Mouse (Mus musculus) embryo, embryonic 10.5 days (tissue): ENCODE measurements at regions not wholly inside any gene's neighbourhood (a gene's known extent, or its start where the extent isn't known, plus 50 kb on each side); places are given as distances from the start of the nearest gene placed in this dataset.

ENCODE experiments used
- DNase-seq: peaks from one replicate; pipeline ENCODE4 v3.0.0-alpha.2; 2015; ENCODE audit warnings: low spot score

GRCm38 (mm10) chr7:73637101-73637809 lies 95.6 kb upstream of the Chd2 start:
- peak; percentile 71 for DNase-seq

DNA sequence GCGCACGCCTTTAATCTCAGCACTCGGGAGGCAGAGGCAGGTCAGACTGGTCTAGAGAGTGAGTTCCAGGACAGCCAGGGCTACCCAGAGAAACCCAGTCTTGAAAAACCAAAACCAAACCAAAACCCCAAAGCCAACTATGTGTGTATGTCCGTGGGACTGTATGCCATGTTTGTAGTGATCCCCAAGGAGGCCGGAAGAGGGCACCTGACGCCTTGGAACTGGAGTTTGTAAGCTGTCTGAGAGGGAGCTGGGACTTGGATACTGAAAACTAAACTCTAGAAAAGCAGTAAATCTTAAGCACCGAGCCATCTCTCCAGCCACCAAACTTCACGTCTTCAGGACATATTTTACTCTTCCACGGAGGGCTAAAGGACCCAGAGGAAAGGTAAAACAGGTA lies 93.8 kb upstream of the Chd2 start:
- DNase-seq, result no peak

GRCm38 (mm10) chr7:73630790-73631189 lies 89.2 kb upstream of the Chd2 start:
- DNase-seq, result peak; percentile 64

- no peak for DNase-seq
These were observed 87.6 kb upstream of the Chd2 start for GRCm38 (mm10) chr7:73629182-73629581.

DNA sequence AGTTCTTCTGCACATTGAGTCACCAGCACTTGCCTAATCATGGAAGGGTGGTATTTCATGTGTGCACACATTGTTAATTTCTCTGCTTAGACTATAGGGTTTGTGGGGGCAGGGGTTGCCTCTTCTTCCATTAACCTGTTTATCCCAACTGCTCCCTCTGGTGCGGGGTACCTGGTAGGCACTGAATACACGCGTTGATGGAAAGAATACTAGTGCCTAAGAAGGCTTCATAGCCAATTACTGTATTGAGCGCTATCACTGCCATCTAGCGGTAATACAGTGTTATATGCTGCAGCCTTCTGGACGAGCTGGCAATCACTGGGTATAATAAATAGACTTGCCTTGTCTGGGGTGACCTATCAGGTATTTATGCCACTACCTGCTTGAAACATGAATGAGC lies 86.4 kb upstream of the Chd2 start:
- peak; percentile 95 for DNase-seq

DNA sequence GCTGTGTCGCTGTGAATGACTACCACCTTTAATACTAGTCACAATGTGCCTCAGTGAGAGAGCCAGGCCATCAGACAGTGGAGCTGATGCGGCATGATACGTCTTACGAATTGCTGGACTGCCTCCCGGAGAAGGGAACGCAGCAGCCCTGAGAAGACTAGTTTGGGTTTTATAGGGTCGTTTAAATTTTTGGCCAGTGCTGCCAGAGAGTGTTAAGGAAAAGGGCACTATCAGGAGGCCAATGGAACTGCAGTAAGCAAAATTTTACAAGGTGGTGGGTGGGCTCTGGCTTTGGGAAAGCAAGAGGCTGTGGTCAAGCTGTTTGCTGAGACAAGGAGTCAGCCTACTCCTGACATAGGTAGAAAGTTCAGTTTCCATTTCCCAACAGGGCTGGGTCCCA lies 84.7 kb upstream of the Chd2 start:
- DNase-seq, result no peak

- no peak for DNase-seq
These were observed 84.0 kb upstream of the Chd2 start for GRCm38 (mm10) chr7:73625651-73626050.

DNA sequence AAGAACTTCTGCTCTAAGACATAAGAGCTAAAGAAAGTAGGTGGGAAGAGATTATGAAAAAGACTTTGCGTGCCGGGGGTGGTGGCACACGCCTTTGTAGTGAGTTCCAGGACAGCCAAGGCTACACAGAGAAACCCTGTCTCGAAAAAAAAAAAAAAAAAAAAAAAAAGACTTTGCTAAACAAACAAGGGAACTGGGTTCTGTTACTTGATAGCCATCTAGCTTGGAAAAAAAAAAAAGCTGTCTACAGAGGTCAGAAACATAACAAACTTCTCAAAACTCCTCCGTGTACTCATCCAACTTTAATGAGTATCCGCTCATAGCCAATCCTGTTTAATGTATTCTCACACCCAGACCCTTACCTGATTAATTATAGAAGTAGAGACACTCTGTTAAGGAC lies 83.4 kb upstream of the Chd2 start:
- no peak for DNase-seq

- no peak for DNase-seq
These were observed 82.5 kb upstream of the Chd2 start for GRCm38 (mm10) chr7:73624093-73624600.

DNA sequence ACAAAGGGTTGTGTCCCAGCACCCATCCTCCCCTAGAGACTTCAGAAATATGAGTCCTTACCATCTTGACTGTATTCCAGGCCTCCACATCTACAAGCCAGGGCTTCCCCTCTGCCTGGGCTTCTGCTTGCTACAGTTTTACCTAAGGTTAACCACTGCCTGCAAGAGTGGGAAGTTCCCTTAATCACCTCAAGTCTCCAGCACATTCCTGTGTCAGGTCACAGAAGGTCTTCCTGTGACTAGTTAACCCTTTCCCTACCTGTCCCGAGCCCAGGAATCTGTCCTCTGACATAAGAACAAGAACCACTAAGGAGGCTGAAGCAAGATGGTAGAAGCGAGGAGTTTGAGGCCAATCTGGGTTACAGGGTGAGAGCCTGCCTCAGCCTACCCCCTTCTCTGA lies 80.8 kb upstream of the Chd2 start:
- peak; percentile 44 for DNase-seq

- DNase-seq, result no peak
These were observed 78.7 kb upstream of the Chd2 start for GRCm38 (mm10) chr7:73620341-73620740.

GRCm38 (mm10) chr7:73618758-73619416 lies 77.3 kb upstream of the Chd2 start:
- DNase-seq, result no peak

GRCm38 (mm10) chr7:73617910-73618757 lies 76.5 kb upstream of the Chd2 start:
- DNase-seq, result peak; percentile 97

DNA sequence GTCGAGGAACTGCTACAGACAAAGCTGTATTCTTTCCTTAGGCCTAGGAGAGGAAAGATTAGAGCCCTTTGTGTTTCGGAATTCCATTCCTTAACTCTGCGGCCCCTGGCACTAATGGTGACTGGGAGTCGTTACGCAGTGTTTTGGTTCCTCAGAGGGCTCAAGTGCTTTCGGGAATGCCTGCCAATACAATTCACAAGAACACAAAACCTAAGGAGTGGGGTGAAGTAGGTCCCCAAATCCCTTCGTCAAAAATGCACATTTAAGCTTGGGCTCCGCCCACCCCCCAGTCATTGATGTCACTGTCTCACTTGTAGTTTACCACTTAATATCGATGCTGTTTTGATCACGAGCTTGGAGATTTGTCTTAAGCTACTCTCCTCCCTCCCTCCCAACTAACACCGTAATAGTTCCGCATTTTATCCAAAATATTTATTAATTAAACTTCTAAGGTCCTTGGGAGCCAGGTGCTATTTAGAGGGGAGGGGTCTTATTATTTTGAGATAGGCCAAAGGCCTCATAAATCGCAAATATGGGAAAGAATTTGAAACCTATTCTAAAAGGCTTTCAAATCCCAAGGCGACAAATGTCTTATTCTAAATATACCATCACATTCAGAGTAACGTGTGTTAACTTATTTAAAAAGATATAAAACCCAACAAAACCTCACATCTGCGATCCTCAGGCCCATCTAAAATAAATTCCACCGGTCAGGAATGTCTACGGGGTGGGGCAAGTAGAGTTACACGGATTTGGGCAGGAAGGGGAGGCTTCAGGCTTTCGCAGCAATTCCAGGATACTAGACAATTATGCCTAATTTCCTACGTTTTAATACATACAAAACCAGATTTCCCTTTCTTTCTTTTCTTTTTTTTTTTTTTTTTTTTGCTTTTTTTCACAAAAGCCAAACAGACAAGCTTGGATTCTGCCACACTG lies 75.6 kb upstream of the Chd2 start:
- peak; percentile 84 for DNase-seq

DNA sequence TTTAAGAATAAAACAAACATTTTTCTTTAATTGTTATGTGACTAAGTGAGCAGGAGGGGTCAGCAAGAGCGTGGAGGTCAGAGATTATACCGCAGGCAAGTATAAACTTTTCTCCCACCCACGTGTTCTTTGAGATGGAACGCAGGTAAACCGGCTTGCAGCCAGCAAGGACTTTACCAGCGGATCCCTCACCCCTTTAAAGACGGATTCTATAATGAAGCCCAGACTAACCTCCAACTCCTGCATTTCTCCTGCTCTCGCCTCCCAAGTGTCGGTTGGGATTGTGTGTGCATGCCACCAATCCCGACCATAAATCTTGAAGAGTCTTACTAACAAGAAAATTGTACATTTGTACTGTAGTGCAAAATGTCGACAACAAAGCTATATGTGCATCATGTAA lies 74.4 kb upstream of the Chd2 start:
- DNase-seq, result no peak

DNA sequence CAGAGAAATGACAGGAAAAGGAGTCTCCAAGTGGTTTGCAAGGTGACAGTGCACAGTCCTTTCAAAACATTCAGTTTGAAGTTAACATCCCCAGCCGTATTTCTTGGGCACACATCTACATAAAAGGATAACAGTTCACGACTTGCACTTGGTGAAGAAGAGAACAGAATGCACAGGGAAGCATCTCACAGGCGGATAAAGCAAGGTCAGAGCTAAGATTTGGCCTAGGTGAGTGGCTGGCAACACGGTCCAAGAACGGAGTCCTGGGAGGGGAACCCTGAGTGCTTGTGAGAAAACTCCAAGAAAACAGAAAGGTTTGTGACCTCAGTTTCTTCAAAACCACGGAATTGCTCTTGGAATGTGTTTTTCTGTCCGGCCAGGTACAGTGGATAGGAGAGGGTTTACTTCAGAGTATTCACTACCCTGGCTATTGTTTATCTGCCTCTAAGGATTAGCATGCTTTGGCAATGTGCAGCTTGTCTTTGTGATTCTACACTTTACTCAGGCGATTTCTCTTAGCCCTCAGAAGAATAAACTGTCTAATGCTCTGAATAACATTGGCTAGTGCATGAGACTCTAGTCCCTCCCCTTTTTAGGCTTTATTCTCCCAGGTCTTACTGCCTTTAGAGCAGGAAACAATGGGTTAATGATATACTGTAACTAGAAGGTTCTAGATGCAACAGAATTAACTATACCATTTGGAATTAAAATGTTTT lies 73.4 kb upstream of the Chd2 start:
- no peak for DNase-seq

DNA sequence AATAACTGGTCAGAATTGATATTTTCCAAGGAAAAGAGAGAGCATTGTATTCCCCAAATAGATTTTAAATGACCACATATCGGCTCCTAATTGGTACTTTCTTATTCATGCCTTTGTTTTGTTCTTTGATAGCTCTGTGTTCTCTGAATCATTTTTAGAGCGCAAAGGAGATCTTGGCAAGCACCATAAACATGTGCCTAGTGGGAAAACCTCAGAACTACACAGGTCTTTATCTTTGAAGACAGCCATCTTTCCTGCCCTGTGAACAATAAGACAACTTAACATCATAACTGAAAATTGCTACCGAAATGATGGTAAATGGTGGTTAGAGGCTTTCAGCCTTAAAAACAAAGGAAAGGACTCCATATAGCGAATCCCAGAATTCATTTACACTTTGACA lies 72.7 kb upstream of the Chd2 start:
- DNase-seq, result no peak

DNA sequence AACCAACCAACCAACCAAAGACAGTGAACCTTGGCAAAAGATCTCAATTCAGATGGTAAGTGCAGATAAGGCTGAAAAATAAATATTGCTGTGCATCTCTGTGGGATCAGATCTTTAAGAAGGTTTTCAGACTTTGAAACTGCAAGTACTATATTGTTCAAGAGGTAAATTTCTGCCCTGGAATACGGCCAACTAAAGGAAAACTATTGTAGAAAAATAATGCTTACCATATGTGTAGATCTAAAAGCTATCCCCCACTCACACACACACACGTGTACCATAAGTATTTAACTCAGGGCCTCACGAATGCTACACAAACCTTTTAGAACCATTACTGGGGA lies 71.1 kb upstream of the Chd2 start:
- no peak for DNase-seq

DNA sequence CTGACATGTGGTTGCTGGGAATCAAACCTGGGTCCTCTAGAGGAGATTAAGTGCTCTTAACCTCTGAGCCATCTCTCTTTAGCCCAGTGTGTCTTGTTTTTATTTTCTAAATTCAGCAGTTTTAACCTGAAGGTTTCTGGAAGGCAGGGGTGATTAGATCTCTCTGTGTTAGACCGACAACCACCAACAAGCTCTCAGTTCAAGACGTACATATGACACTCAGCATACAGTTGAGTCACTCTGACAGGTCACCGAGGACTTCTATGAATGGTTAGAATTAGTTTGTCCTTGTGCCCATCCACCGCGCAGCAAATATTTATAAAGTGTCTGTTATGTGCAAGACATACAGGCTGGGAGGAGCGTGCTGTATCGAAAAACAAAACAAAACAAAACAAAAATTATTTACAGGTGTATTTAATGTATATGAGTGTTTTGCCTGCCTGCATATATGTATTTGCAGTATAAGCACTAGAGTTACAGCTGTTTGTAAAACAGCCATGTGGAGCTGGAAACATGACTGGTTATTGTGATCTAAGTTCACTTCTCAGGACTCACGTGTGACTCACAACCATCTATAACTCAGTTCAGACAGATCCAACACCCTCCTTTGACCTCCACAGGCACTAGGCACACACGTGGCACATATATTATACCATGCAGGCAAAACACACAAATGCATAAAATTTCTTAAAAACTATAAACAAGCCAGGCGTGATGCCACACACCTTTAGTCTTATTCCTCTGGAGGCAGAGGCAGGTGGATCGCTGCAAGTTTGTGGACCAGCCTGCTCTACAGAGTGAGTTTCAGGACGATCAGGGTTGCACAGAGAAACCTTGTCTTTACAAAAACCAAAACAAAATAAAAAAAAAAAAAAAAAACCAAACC lies 70.5 kb upstream of the Chd2 start:
- DNase-seq, result no peak

DNA sequence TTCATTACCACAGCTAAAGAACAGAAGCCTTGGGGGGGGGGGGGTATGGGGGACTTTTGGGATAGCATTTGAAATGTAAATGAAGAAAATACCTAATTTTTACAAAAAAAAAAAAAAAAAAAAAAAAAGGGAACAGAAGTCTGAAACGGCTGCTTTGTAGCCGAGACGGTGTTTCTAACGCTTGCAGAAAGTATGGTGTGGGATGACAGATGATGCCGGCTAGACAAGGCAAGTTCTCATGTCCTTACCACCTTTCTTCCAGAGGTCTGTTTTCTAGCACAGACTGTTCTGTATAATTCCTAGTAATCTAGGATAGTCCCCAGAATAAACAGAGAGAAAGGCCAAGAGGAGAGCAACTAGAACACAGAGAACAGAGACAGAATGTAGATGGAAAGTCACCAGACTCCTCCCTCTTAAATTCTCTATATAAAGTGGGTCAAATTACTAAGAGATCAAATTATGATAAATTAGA lies 67.2 kb upstream of the Chd2 start:
- no peak for DNase-seq
